Comparison of ENCODE assay signal across 20 mouse cellular contexts in genomic region chr14:48266710-48267109, GRCm38 (mm10).
"Had no signal": no experiment of that assay in that cellular context is flagged by ENCODE, and none has a peak within 500 bp of the region (broad histone marks: within the 10 kb centered on the region; RNA-seq: fewer than 3 reads in every experiment).

No protein-coding gene starts in this region.

- H3K27me3 ChIP-seq: limb, embryonic 13.5 days; liver, embryonic 12.5 days; liver, embryonic 15.5 days; lung, embryonic 15.5 days; megakaryocyte, embryonic 14.5 days; midbrain, embryonic 13.5 days; stomach, embryonic 15.5 days had no signal

- H3K4me3 ChIP-seq: limb, embryonic 10.5 days; limb, embryonic 13.5 days; liver, embryonic 12.5 days; liver, embryonic 15.5 days; lung, embryonic 15.5 days; megakaryocyte, embryonic 14.5 days; midbrain, embryonic 10.5 days; midbrain, embryonic 13.5 days; stomach, embryonic 15.5 days had no signal

- H3K4me2 ChIP-seq: limb, embryonic 13.5 days; liver, embryonic 12.5 days; liver, embryonic 15.5 days; lung, embryonic 15.5 days; midbrain, embryonic 13.5 days; stomach, embryonic 15.5 days had no signal

- DNase-seq: kidney, adult 18-20 months; kidney, adult 9 months; kidney, postnatal 14 days; kidney, postnatal 4 days; liver; lung, adult 18-20 months; lung, postnatal 10 days; lung, postnatal 36 days; right cerebral cortex, adult 18-20 months; right cerebral cortex, postnatal 25 days; spleen, adult 18-20 months had no signal

- H3K36me3 ChIP-seq: limb, embryonic 10.5 days; limb, embryonic 13.5 days; liver, embryonic 12.5 days; liver, embryonic 15.5 days; lung, embryonic 15.5 days; midbrain, embryonic 10.5 days; midbrain, embryonic 13.5 days; stomach, embryonic 15.5 days had no signal
